Mouse (Mus musculus): ENCODE data around the gene Fto. TPM values are rescaled to one million over a fixed set of nuclear protein-coding genes. Genes with fewer than 3 reads are reported as not detected.

Gene Fto
- total RNA-seq, 2 experiments from 2014 or later = 65.9 to 67.1 TPM

- intact Hi-C loops (cut with DNase I) = no loop called here
- no peak for DNase-seq (ENCODE audit: low spot score)
Observed at GRCm38 (mm10) chr8:91353907-91354306, 40.6 kb downstream of the Fto start.

- no peak for DNase-seq (ENCODE audit: low spot score)
- intact Hi-C loops (cut with DNase I) = no loop called here
Observed at GRCm38 (mm10) chr8:91355301-91355905, 42.1 kb downstream of the Fto start.

GRCm38 (mm10) chr8:91355956-91356699 lies 42.8 kb downstream of the Fto start:
- intact Hi-C loops (cut with DNase I) = no loop called here
- DNase-seq (ENCODE audit: low spot score) = no peak

- intact Hi-C loops (cut with DNase I) = no loop called here
- DNase-seq (ENCODE audit: low spot score) = no peak
Observed at GRCm38 (mm10) chr8:91357493-91358014, 44.2 kb downstream of the Fto start.

- DNase-seq (ENCODE audit: low spot score) = no peak
- intact Hi-C loops (cut with DNase I) = no loop called here
Observed at GRCm38 (mm10) chr8:91358016-91358415, 44.7 kb downstream of the Fto start.

- no peak for DNase-seq (ENCODE audit: low spot score)
- intact Hi-C loops (cut with DNase I) = no loop called here
Observed at GRCm38 (mm10) chr8:91359511-91359910, 46.2 kb downstream of the Fto start.

GRCm38 (mm10) chr8:91360644-91361357 lies 47.5 kb downstream of the Fto start:
- DNase-seq (ENCODE audit: low spot score) = no peak
- intact Hi-C loops (cut with DNase I) = no loop called here

- intact Hi-C loops (cut with DNase I) = no loop called here
- no peak for DNase-seq (ENCODE audit: low spot score)
Observed at GRCm38 (mm10) chr8:91363272-91363860, 50.0 kb downstream of the Fto start.

GRCm38 (mm10) chr8:91364216-91364615 lies 50.9 kb downstream of the Fto start:
- intact Hi-C loops (cut with DNase I) = no loop called here
- DNase-seq (ENCODE audit: low spot score) = no peak

GRCm38 (mm10) chr8:91365804-91366203 lies 52.5 kb downstream of the Fto start:
- no peak for DNase-seq (ENCODE audit: low spot score)
- intact Hi-C loops (cut with DNase I) = no loop called here

GRCm38 (mm10) chr8:91370899-91371298 lies 57.6 kb downstream of the Fto start:
- no peak for DNase-seq (ENCODE audit: low spot score)
- intact Hi-C loops (cut with DNase I) = loop anchor here (5.0 kb wide), 1 partner anchor 39 kb away; no protein-coding TSS in a partner anchor

GRCm38 (mm10) chr8:91371995-91372394 lies 58.7 kb downstream of the Fto start:
- no peak for DNase-seq (ENCODE audit: low spot score)
- intact Hi-C loops (cut with DNase I) = loop anchor here (5.0 kb wide), 1 partner anchor 40 kb away; no protein-coding TSS in a partner anchor

GRCm38 (mm10) chr8:91372780-91373577 lies 59.7 kb downstream of the Fto start:
- no peak for DNase-seq (ENCODE audit: low spot score)
- intact Hi-C loops (cut with DNase I) = loop anchor here (5.0 kb wide), 1 partner anchor 41 kb away; no protein-coding TSS in a partner anchor

GRCm38 (mm10) chr8:91375054-91375938 lies 62.0 kb downstream of the Fto start:
- no peak for DNase-seq (ENCODE audit: low spot score)
- intact Hi-C loops (cut with DNase I) = loop anchor here (5.0 kb wide), 1 partner anchor 157 kb away; no protein-coding TSS in a partner anchor

- intact Hi-C loops (cut with DNase I) = loop anchor here (5.0 kb wide), 1 partner anchor 156 kb away; no protein-coding TSS in a partner anchor
- peak; percentile 52 for DNase-seq (ENCODE audit: low spot score)
Observed at GRCm38 (mm10) chr8:91376785-91377184, 63.5 kb downstream of the Fto start.

- no peak for DNase-seq (ENCODE audit: low spot score)
- intact Hi-C loops (cut with DNase I) = loop anchor here (5.0 kb wide), 1 partner anchor 155 kb away; no protein-coding TSS in a partner anchor
Observed at GRCm38 (mm10) chr8:91377275-91377674, 64.0 kb downstream of the Fto start.

- intact Hi-C loops (cut with DNase I) = loop anchor here (5.0 kb wide), 1 partner anchor 153 kb away; no protein-coding TSS in a partner anchor
- peak; percentile 42 for DNase-seq (ENCODE audit: low spot score)
Observed at GRCm38 (mm10) chr8:91378846-91379499, 65.6 kb downstream of the Fto start.

Data from heart, postnatal 25 days (tissue).